Mouse (Mus musculus) cerebellum, adult 18-20 months (tissue): ENCODE measurements around the gene Ccdc80.

Source experiments
- DNase-seq, 2 experiments: peaks; one replicate each; pipeline ENCODE4 v3.0.0; 2021

Ccdc80 gene

DNA sequence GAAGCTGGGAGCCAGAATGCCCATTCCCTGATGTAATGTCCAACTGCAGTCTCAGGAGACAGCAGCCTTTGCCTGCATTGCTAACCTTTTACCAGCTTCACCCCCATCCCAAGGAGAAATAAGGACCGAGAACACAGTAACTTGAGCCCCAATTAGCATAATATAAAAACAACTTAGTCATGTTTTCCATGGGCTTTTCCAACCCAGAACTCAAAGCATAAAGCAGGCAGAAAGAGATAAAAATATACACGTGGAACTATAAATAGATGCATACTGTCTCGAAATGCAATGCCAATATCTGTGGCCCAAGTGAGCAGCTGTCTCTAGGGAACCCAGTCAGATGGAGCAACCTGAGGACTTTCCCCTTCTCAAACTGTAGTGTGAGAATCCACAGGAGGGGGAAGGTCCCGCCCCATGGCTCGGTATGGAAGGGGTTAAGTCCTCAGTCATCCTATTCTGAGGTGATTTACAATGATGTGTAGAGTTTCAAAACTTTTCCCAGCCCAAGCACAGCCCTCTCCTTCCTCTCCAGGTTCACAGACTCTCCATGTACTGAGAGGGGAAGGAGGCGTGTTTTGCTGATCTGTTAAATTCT, at the start of gene Ccdc80:
Gene Ccdc80, plus strand, starts transcription at position 266 of the 595 bp plus-strand sequence.
- DNase-seq = no peak

DNA sequence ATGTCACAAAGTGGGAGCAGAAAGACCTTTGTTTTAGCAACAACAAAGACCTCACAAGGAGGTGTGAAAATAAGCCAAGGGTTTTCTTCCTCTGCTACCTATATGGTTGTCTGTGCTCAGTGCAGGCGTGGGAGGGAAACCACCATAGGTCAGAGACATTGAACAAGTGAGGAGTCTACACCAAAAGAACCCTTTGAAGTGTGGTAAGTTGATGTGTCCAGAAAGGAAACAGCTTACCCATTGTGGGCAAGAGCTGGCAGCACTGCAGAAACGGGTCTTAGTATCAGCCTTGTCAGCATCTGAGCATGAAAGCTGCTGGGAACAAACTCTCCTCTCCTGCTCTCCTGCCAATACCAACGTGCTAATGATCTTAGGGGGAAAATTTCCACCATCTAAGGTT, 48.4 kb upstream of the Ccdc80 start:
- no peak for DNase-seq

DNA sequence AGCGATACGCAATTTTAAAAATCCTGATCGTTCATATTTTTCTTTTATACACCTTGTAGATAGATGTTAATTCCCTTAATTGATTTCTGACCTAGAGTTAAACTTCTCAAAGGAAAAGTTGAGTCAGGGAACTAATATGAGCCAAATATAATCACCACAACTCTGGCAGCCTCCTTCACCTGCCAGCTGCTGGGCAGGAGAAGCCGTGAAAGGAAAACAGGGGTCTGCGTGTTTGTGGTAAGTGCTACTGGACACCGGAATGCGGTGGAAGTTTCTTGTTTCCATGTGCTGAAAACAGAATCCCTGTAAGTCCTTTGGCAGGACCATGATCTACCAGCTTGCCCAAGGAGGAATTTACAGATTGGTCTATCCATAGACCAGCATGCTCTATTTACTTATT, 36.0 kb upstream of the Ccdc80 start:
- no peak for DNase-seq

DNA sequence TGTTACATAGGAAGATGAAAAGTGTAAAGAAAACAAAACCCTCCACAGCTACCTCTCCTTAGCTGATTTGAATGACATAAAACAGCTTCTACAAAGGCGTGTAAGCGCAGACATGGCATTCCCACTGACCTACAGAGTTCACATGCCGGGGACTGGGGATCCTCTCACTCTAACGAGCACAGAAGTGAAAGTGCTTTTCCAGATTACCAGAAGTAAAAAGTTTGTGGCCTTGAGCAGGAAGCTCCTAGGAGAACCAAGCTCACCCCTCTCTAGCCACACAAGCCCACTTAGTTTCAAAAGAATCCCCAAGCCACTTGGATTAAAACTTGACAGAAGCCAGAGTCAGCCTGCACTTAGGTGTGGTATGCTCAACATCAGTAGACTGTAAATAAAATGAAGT, 35.3 kb upstream of the Ccdc80 start:
- no peak for DNase-seq

DNA sequence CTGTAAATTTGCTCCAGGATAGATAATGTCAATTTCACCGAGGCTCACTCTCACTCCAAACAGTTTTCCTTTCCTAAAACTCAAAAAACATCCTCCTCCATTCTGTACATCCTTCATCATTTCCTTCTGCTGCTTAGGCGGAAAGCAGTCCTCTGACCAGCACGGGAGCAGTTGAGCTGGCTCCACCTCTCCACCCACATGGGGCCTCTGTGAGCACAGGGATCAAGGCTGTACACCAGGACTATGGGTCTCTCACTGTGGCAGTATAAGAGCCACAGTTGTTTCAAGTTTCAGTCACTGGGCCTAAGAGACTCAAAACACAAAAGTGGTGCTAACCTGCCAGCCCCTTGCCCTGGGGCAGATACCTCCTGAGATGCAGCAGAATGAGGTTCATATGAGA, 32.1 kb upstream of the Ccdc80 start:
- no peak for DNase-seq

DNA sequence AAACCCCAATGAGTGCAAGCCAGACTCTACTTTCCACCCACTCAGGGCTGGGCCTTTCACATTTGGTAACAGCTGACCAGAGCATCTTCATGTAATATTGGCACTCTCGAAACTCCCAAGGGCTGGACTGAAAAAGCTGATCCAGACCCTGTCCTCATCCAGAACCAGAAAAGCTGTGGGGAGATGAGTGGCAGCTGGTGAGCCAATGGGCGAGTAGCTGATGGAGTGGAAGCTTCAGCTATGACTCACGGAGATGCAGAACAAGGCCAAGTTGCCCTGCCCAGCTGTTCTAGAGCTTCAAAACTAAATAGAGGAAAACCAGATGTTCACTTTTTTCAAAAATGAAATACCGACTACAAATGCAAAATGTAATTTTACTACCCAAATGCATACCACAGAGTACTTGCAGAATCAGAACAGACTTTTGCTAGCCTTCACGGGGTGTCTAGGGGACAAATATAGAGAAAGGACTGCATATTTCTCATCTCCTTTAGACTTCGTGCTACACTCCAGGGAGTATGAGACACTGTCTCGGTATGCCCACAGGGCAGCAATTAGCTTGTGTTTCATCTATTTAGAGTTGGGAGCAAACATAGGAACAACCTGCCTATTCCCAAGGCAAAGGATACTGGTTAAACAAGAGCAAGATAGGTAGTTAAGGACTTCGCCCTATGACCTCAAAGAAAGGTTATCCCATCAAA, 22.7 kb upstream of the Ccdc80 start:
- no peak for DNase-seq

DNA sequence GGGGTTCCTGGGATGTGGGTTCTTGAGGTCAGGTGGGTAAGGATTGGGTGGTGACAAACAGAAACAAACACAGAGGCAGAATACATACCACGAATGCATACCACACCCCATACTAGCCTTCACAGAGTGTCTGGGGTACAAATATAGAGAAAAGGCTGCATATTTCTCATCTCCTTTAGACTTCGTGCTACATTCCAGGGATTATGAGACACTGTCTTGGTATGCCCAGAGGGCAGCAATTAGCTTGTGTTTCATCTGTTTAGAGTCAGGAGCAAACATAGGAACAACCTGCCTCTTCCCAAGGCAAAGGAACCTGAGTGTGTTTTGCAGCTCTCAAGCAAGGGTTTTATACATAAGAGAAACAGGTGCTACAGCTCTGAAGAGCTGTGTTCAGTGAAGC, 21.8 kb upstream of the Ccdc80 start:
- no peak for DNase-seq

DNA sequence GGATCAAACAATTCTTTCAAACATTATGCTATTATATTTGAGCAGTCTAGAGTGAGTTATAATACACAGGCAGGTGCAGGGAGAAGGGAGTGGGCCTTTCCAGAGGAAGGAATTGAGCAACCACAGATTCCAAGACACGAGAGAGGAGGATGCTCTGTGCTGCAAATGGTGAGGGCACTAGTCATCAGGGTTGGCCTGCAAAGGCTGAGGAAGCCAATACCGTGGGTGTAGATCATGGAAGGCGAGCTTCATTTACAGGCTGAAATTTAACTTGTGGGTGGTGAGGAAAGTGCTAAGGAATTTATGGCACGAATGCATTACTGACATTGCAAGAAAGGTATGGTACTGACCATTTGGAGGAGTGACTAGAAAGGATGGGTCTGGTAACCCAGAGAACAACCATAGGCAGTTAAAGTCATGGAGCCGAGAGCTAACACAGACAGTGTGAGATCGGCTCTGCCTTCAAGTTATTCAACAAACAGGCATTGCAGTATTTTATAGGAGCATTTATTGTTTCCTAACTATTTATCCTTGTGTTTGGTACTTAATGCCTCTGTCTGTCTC, 15.6 kb upstream of the Ccdc80 start:
- no peak for DNase-seq

DNA sequence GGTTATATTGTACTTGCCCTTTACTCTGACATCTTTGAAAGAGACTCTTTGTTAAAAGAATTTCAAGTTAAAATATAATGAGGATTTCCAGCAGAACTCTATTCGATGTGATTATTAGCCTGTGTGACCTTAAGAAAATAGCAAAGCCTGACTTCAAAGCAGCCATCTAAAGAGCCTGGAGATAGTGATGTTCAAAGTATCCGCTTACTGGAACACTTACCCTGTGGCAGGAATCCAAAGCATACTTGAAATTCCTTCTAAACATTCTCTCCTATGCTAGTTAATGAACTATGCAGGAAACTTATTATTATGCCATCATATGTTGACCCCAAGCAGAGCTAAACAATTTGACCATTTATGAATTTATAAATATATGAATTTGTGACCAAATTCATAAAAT, 13.9 kb upstream of the Ccdc80 start:
- DNase-seq = no peak

DNA sequence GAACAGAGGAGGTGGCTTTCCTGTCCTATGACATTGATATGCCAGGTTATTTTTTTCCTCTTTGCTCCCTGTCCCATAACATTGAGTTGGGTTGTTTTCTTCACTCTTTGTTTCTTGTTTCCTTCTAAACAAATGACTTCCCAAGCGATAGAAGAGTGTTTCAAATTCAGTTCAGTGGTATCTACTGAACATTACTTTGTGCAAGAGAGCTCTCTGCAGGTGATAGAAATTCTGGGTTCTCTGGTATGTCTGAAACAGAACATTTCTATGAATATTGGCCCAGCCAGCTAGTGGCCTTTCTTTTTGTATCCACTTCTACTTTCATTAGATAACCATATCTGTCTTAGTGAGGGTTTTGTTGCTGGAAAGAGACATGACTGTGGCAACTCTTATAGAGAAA, 4.4 kb upstream of the Ccdc80 start:
- no peak for DNase-seq

DNA sequence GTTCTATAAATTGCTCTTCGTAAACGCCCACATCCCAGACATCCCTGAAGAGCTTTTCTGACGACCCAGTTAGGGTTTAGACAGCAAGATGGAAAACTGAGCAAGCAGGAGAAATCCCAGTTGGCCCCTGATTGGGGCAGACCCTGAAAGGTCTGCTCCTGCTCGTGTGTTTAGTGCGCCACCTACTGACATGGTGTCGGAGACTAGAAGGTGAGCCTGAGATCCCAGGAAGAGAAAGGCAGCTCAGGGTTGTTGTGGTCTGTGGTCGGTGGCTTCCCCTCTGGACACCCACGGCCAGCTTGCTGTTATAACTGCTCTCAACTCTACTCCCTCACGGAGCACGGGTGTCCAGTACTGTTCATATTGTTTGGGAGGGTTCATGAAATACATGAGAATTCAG, 3.2 kb upstream of the Ccdc80 start:
- peak; percentile 73 to 78 for DNase-seq

DNA sequence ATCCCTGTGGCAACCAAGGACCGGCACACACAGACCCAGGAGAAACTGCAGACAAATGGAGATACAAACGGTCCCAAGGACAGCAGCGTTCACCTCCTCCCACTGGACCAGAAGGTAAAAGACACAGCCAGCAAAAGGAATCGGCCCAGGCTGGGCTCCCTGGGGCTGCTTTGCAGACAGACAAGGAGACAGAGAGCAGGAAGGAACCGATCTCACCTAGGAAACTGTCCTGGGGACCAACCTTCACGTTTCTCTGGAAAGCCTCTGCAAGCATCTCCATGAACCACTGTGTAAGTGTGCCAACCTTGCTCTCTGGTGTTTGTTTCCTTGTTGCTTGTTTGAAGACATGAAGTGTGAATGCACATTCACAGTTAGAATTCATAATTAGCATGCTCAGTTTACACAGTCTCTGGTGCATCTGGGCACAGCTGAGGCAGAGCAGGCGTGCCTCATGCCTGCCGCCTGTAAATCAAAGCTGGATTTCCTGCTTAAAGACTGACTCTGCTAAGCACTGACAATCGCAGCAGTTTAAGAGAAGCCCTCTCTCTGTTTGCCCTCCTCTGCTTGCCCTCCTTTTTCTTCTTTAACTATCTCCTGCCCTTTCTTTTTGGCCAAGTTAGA, 1.0 kb downstream of the Ccdc80 start:
- no peak for DNase-seq

DNA sequence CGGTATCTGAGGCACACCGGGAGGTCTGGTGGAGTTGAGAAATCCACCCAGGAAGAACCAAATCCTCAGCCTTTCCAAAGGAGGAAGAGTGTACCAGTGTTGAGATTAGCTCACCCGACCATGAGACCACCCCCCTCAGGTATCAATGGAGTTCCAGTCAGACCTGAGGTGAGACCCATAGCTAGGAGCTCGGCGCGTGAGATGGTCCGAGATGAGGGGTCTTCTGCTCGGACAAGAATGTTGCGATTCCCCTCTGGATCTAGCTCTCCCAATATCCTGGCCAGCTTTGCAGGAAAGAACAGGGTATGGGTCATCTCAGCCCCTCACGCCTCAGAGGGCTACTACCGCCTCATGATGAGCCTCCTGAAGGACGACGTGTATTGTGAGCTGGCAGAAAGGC, 1.8 kb downstream of the Ccdc80 start:
- no peak for DNase-seq

DNA sequence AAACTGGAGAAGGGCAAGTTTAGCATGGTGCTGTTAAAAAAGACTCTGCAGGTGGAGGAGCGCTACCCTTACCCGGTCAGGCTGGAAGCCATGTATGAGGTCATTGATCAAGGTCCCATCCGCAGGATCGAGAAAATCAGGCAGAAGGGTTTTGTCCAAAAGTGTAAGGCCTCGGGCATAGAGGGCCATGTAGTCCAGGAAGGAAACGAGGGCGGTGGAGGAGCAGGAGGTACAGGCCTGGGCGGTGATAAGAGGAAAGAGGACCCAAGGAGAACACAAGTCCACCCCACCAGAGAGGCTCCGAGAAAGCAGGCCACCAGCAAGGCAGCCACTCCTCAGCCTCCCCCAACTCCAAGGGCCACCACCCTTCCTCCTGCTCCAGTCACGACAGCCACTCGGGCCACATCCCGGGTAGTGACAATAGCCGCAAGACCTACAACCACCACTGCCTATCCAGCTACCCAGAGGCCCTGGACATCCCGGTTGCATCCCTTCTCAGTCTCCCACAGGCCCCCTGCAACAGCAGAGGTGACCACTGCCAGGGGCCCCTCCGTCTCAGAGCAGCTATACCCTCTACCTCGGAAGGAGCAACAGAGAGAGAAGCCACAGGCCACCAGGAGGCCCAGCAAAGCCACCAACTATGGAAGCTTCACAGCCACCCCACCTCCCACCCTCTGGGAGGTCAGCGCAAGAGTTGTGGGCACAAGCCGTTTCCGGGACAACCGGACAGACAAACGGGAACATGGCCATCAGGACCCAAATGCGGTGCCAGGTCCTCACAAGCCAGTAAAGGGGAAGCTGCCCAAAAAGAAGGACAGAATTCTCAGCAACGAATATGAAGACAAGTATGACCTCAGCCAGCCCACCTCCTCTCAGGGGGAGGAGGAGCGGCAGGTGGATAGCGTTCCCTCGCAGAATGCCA, 2.6 kb downstream of the Ccdc80 start:
- DNase-seq = no peak

DNA sequence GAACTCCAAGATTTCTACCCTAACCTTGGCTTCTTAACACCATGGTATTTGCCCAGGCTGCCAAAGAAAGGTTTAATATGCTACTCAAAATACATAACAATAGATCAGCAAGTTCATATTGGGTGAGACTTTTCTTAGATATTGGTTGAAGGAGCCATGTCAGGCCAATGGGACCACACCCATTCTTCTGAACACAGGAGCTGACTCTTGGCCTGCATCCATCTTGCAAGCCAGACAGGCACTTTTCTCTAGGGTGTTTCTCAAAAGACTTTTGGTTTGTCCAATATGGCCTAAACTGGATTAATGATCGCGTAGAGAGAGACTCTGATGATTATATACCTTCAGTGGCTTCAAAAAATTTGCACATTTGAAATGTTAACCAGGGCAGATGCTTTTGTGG, 4.3 kb downstream of the Ccdc80 start:
- DNase-seq = no peak

DNA sequence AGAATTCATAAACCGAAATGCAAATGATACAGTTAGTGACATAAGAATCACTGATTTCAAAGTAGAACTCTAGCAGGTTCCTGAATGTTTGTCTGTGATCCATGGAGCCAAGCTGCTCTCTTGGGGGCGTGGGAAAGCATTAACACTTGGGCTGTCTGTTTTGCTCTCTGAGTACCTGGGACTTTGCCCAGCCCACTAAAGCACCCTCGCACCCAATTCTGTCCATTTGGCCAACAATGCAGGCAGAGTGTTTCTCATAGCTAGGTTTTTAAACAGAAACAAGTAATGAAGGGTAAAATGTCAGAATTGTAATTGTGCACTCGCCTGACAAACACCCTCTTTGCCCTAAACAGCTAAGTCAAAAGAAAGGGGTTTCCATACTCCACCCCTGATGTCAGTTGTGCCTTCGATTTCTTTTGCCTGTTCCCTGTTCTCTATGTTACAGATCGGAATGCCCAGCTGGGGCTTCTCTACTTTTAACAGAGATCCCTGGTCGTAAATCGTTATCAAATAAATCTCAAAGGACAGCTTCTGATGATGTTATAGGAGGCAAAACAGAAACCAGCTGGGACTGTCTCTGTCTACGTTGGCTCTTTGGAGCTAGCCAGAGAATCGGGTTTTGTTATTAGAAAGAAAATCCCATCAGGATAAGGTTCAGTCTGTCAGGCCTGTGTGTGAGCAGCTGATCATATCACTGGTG, 5.1 kb downstream of the Ccdc80 start:
- DNase-seq = no peak

DNA sequence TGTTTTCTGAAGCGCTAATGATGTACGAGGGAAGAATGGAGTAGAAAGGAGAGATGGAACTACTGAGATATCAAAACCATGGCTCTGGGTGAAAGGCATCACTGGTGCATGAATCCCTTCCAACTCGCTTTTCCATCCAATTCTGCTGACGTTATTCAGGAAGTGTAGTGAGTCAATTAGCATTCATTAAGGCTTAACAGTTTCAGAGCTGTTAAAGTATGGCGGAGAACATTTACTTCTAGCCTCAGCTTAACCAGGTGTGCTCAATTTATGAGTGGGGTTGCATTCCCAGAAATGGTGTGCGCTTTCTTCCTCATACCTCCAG, 5.6 kb downstream of the Ccdc80 start:
- DNase-seq = no peak

DNA sequence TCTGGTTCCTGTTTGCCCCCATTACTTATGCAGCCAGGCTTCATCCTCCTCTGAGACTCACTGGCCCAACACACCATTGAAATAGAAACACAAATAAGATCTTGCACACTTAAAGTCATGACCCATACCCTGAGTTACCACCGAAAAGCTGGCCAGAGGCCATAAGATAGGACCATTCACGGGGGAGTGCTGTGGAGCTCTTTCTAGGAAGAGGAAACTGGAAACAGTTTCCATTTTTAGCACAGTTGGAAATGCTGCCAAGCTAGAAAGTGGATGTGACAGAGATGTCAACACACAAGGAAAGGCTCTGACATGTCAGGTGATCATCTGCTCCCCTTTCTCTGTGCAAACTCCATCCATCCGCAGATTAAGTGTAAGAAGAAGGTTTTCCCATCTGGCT, 7.7 kb downstream of the Ccdc80 start:
- no peak for DNase-seq

DNA sequence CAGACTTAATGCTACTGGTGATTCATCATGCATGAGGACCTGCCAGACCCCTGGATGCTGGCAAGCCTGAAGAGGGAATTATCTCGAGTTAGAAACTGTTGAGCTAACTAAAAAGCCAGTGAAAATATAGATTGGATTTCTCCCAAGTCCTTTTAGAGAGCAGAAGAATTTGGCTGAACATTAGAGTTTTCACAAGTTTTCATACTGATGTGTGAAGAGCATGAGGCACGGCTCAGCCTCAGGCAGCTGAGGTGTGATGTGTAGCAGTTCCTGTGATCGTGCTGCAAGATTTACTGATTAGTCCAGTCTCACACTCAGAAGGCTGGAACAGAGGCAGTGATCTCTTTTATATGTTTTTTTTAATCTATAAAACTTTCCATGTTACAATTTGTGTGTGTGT, 11.8 kb downstream of the Ccdc80 start:
- no peak for DNase-seq

DNA sequence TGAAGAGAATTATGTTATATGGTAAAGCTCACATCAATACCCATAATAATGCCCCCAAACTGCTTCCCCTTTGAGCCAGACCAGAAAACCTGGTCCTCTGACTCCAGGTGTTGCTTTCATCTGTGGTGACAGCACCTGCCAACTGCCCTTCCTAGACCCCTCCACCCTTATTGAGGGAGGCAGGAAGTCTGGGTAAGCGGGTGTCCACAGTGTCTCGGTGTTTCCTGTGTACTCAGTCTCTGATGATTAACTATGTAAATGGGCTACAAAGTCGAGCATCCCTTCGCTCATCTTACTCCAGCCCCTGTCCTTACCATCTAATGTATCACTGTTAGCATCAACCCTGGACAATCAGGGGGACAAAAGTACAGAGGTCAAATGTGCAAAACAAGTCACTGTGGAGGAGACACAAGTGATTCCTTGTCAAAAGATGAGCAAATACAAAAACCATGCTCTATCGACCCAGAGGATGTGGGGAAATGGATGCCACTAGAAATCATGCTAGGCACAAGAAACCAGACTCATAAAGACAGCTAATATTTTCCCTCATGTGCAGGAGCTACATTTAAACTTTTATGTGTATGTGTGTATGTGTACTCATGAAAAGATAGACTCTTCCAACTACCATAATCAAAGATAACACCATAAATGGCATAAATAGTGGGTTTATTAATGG, 15.1 kb downstream of the Ccdc80 start:
- DNase-seq = no peak

DNA sequence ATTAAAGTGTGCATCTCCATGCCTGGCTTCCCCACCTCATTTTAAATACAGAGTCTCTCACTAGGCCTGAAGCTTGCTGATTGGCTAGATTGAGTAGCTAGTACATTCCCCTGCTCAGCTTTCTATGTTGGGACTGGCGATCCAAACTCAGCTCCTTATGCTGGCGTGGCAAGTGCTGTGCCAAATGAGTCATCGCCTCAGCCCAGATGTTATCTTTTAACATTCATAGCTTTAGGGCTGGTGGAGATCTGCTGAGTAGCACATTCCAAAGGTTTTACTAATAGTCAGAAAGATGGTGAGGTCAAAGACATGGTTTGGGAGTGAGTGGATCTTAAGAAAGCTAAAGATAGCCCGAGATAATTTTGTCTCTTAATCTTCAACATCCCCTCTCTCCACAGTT, 17.3 kb downstream of the Ccdc80 start:
- no peak for DNase-seq

DNA sequence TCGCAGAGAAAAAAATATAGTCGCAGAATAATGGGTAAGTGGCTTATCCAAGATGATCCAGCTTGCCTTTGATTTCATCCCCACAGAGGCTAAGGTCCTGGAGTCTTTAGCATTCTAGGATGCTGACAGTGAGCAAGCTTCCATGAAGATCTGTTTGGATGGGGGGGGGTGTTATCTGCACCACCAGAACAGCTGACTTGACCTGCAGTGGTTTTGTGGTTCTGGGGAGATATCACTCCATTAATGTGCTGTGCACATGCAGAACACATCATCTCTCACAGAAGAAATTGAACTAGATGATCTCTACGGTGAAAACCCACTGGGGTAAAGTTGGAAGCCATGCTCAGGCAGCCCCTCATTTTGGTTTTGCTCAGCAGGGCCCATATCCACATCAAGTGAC, 24.0 kb downstream of the Ccdc80 start:
- no peak for DNase-seq
